Mouse (Mus musculus): ENCODE measurements around the gene Cul9. TPM values are rescaled to one million over a fixed set of nuclear protein-coding genes. Genes with fewer than 3 reads are reported as not detected.

Cul9 gene
- total RNA-seq (2023) = 1 to 10 TPM; 3.3 to 4.3 TPM

DNA sequence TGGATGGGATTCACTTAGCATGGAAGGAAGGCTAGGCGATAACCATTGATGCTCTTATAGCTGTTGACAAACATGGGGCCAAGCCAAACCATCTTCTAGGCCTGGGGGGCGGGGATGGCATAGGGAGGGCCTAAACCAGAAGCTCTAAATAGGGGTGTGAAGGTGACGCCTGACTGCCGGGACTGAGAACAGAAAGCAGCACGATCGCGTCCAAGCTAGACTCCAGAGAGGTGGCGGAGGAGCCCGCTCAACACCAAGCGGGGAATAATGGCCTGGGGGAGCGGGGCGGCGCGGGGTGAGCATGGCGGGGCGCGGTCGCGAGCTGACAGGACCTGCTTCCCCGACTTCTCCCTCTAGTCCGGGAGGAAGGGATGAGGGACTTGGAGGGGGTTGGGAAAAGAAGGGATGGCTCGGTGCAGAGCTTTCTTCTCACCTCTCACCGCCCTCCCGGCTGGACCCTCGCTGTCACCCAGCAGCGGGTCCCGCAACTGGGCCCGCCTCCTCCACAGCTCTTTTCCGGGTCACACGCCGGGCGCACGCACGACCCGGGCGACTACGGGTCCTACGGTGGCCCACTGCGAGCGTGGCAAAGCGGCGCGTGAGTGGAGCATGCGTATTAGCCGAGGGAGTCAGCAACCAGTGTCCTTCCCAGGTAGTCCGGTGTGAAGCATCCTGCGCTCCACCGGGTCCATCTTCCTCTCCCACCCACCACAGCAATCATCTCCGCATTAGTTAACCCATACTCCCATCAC, at the start of gene Cul9:
Gene Cul9, minus strand, starts transcription at position 576 of the 752 bp plus-strand sequence.

DNA sequence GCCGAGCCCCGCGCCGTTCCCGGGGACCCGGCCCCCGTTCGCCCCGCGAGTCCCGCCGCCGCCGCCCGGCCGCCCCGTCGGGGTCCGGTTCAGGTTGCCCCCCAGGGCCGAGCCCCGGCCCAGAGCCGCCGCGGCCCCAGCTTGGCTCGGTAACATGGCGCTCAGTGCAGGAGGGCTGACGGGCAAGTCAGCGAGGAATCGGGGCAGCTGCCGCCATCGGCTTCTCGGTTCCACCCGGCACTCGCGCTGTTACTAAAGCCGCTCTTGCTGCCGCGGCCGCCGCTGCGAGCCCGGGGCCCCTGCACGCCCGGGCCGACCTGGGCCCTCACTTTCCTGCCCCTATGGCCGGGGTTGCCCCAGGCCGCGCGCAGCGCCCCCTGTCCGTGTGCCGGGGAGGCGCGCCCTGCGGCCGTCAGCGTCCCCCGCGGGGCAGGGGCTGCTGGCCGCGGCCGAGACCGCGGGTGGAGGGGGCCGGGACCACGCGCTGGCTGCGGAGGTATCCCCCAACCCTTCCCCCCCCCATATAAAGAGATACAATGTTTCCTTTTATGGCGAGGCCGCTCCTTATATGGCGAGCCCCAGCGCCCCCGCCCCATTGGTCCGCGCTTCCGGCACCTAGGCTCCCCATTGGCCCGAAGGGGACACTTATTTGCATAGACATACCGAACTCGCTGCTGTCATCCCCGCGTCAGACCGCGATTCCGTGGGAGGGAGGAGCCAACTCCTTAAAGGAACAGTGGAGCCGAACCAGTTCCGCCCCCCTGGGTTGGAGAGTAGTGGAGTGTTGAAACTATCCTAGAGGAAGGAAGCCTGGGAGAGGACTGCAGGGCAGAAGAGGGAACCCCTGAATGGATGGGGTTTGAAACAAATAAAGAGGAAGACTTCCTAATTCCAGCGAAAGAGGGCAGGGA, 9.7 kb upstream of the Cul9 start, which contains the start of gene Srf:
Gene Srf, minus strand, starts transcription at position 503 of the 911 bp plus-strand sequence.

DNA sequence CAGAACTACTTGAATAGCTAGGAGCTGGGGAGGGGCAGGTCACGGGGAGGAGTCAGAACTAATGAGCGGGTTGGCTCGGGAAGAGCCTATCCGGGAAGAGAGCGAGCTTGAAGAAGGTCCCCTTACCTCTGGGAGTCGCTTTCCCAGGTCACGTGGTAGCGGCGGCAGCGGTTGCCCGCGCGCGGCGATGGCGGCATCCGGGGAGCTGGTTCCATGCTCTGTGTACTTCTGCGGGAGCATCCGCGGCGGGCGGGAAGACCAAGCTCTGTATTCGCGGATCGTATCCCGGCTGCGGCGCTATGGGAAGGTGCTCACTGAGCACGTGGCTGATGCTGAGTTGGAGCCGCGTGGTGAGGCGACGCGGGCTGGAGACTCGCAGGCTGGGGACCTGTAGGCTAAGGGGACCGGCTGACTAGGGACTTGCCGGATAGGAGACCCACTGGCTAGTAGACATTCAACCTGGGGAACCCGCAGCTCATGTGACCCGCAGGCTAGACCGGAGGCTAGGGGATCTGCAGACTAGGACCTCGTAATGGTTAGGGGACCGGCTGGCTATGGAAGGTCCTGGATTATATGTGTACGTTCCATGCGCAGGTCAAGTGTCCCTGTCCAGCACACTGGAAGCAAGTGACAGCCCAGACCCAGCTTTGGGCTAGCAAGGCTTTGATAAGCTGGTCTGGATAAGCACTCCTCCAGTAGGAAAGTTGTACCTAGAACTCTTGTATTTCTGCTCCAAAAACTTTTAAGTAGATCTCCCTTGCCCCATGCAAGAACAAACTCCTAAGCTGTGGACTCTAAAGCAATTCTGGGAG, 49.4 kb downstream of the Cul9 start, which contains the start of gene Dnph1:
Gene Dnph1, plus strand, starts transcription at position 89 of the 812 bp plus-strand sequence.

DNA sequence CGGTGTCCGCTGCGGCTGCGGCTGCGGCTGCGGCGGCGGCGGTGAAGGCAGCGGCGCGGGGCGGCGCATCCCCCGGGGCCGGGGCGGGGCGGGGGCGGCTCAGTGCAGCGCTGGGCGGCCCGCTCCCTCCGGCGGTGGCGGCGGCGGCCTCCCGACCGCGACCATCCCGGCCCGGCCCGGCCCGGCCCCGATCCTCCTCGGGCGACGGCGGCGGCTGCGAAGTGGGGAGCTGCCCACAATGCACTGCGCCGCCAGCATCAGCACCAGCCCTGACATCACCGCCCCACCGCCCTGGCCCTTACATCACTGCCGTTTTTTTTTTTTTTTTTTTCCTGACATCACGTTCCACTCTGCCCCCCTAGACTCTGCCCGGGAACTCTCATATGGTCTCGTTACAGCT, 58.8 kb downstream of the Cul9 start, which contains the start of gene Ttbk1:
Gene Ttbk1, minus strand, starts transcription at position 245 of the 400 bp plus-strand sequence.

Other genes with a start within 250 kb of the Cul9 start
- gene Dlk2, start 249.0 kb downstream of the Cul9 start, total RNA-seq (2023) = not detected
- gene Abcc10, start 218.0 kb downstream of the Cul9 start, total RNA-seq (2023) = 1 to 10 TPM; 5.3 to 5.9 TPM
- gene Zfp318, start 162.7 kb downstream of the Cul9 start, total RNA-seq (2023) = 1 to 10 TPM; 5.0 to 9.9 TPM
- gene Crip3, start 117.5 kb downstream of the Cul9 start, total RNA-seq (2023) = not detected
- not detected for gene Slc22a7, start 107.9 kb downstream of the Cul9 start, total RNA-seq (2023)
- not detected for gene Ttbk1, start 58.7 kb downstream of the Cul9 start, total RNA-seq (2023)
- 1 to 10 TPM; 3.7 to 5.4 TPM for gene Dnph1, start 49.7 kb downstream of the Cul9 start, total RNA-seq (2023)
- 10 to 100 TPM; 51.5 to 56.3 TPM for gene Srf, start 9.8 kb upstream of the Cul9 start, total RNA-seq (2023)
- gene Ptk7, start 83.1 kb upstream of the Cul9 start, total RNA-seq (2023) = under 1 TPM; 0.33 to 0.57 TPM
- 10 to 100 TPM; 22.9 to 26.0 TPM for gene Klc4, start 99.6 kb upstream of the Cul9 start, total RNA-seq (2023)
- gene Mrpl2, start 99.8 kb upstream of the Cul9 start, total RNA-seq (2023) = 10 to 100 TPM; 22.4 to 22.6 TPM
- gene Cul7, start 103.9 kb upstream of the Cul9 start, total RNA-seq (2023) = 1 to 10 TPM; 3.5 to 3.6 TPM
- 10 to 100 TPM; 13.3 to 16.9 TPM for gene Rrp36, start 128.0 kb upstream of the Cul9 start, total RNA-seq (2023)
- 10 to 100 TPM; 41.6 to 50.6 TPM for gene Mea1, start 132.4 kb upstream of the Cul9 start, total RNA-seq (2023)
- gene Klhdc3, start 134.5 kb upstream of the Cul9 start, total RNA-seq (2023) = 10 to 100 TPM; 48.5 to 51.8 TPM
- 10 to 100 TPM; 24.7 to 30.7 TPM for gene Ppp2r5d, start 158.7 kb upstream of the Cul9 start, total RNA-seq (2023)
- 10 to 100 TPM; 19.7 to 20.7 TPM for gene Pex6, start 165.1 kb upstream of the Cul9 start, total RNA-seq (2023)
- gene Gnmt, start 182.8 kb upstream of the Cul9 start, total RNA-seq (2023) = 1 to 10 TPM; 3.2 to 4.0 TPM
- gene Cnpy3, start 205.8 kb upstream of the Cul9 start, total RNA-seq (2023) = 100 to 1,000 TPM in 1 of 2 experiments, 10 to 100 TPM in 1; 84.1 to 101 TPM
- not detected for gene Ptcra, start 217.3 kb upstream of the Cul9 start, total RNA-seq (2023)
- 10 to 100 TPM in 1 of 2 experiments, 1 to 10 TPM in 1; 9.7 to 10.0 TPM for gene 2310039H08Rik, start 226.2 kb upstream of the Cul9 start, total RNA-seq (2023)
- gene Rpl7l1, start 236.3 kb upstream of the Cul9 start, total RNA-seq (2023) = 10 to 100 TPM; 39.7 to 45.5 TPM